Mouse (Mus musculus) R1 (cell line): ENCODE measurements around the gene March6.
A peak's percentile ranks its signal among the peaks of the same experiment; 100 is the strongest.

Source experiments
- DNase-seq: peaks from one replicate; pipeline ENCODE4 v3.0.0-alpha.2; 2018; ENCODE audit warnings: low read depth, low spot score

March6 gene

DNA sequence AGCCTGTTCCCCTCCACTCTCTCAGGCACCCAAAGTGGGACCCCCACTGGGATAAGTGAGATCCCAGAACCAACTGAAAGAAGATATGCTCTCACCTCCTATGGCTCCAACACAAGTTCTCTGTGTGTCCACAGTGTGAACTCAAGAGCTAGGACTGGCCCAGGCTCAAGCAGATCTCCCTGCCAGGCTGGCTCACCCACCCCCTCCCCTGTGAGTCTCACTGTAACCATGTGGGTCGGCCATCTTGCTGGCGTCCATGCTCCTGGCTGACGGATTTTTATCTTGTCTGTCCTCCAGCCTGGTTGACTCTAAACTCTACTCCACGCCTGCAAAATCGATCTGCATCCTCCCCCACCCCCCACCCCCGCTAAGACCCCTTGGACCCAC lies 113.5 kb downstream of the March6 start:
- DNase-seq = peak; percentile 68

DNA sequence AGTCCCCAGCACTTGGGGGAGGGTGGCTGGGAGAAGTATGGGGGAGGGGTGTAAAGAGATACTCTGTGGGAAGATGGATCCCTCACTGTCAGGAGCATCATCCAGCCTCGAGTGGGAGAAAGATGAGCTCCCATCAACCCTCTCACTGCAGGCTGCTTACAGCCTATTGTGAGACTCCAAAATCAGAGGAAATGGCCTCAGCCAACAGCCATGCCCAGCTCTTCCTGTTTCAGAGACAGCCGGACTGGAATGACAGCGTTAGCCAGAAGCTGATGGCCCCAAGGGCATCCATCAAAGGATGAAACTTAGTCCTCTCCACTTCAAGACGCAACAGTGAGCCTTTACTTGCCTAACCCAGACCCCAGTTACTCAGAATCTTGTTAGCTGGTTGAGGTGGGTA lies 115.7 kb downstream of the March6 start:
- DNase-seq = no peak

GRCm38 (mm10) chr15:31414179-31414898 lies 116.5 kb downstream of the March6 start:
- peak; percentile 51 for DNase-seq

DNA sequence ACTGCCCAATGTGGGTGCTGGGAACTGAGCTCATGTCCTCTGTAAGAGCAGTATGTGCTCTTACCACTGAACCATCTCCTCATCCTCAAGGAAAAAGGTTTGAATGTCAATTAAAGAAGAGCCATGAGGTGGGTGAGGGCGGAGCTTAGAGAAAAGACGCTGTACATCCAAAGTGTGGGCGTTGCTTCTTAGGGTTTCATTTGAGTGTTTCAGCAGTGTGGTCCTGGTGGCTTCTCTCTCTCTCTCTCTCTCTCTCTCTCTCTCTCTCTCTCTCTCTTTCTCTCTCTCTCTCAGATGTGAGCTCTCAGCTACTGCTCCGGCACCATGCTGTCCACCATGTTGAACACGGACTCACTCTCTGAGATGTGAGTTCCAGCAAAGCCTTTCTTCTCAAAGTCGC lies 117.2 kb downstream of the March6 start:
- DNase-seq = peak; percentile 48

DNA sequence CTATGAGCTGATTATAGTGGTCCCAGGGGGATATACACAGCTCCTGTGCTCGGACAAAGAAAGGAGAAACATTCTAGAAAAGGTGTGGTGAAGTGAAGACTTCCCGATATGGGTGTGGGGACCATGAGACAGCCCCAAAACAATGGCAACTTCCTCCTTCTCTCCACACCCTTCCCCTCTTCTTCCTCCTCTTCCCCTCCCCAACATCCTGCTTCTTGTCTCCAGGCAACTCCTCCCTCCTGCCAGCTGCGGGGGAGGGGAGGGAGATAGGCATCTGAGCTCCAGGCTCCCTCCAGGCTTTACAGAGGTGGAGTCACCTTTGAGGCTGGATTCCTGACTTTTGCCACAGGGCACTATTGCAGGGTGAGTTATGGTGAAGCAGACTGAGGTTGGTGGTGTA lies 117.9 kb downstream of the March6 start:
- DNase-seq = peak; percentile 96

- DNase-seq = no peak
Observed at GRCm38 (mm10) chr15:31412436-31412835, 118.4 kb downstream of the March6 start.

- DNase-seq = no peak
Observed at GRCm38 (mm10) chr15:31407490-31407889, 123.4 kb downstream of the March6 start.

DNA sequence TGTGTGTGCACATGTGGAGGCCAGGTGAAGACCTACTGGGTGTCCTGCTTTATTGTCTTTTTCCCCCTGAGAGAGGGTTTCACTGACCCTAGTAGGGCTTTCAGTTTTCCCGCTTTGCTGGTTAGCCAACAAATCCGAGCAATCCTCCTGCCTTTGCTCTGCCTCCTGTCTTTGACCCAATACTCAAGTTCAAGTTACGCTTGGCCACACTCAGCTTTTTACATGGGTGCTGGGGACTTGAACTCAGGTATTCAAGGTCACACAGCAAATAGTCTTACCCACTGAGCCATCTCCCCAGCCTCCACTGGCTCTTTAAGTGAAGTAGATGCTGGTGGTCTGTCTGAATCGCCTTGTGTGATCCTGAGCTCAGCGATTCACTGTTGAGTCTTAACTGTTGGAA lies 124.0 kb downstream of the March6 start:
- DNase-seq = no peak
